Mouse (Mus musculus): ENCODE measurements around the gene Sbf2. TPM values are rescaled to one million over a fixed set of nuclear protein-coding genes. Genes with fewer than 3 reads are reported as not detected.

Sbf2 gene
- total and polyA plus RNA-seq, 2 experiments: 7.2 to 19.6 TPM

- no peaks in the 10 kb centered on the region for H3K27me3 ChIP-seq (ENCODE audit: control insufficient read depth, insufficient read depth, low read length)
- H3K4me1 ChIP-seq (ENCODE audit: control insufficient read depth, insufficient read depth, low read length): peaks cover 2% of the 10 kb centered on the region; the same call in 1 of the 2 replicates
- no peak overlapping the region for H3K9ac ChIP-seq (ENCODE audit: low read depth, low read length)
- DNase-seq (ENCODE audit: extremely low read depth, low read depth, low spot score): peak; percentile 32
- peaks cover 2% of the 10 kb centered on the region; the same call in 1 of the 2 replicates for H3K36me3 ChIP-seq (ENCODE audit: control insufficient read depth, insufficient read depth, low read length)
- TF ChIP-seq CTCF (IDR thresholded peaks at IDR 0.05; ENCODE audit: low read depth, low read length) (peak; percentile 93), POLR2A (IDR thresholded peaks at IDR 0.05; ENCODE audit: extremely low read depth, insufficient read depth, low read length) (no peak)
- 8% methylated on average over 12 of the region's 12 CpGs for WGBS
- H3K4me3 ChIP-seq (ENCODE audit: insufficient read depth, low read depth, low read length): no peak overlapping the region
- H3K27ac ChIP-seq (replicated peaks; ENCODE audit: insufficient read depth, low read depth, low read length): no peak overlapping the region
- no peaks in the 10 kb centered on the region for H3K79me2 ChIP-seq (ENCODE audit: control insufficient read depth, insufficient read depth, low read length)
Measured at GRCm38 (mm10) chr7:110286838-110287475, 327.8 kb downstream of the Sbf2 start.

GRCm38 (mm10) chr7:110286198-110286732 lies 328.5 kb downstream of the Sbf2 start:
- no peak overlapping the region for H3K4me3 ChIP-seq (ENCODE audit: insufficient read depth, low read depth, low read length)
- TF ChIP-seq CTCF (IDR thresholded peaks at IDR 0.05; ENCODE audit: low read depth, low read length) (no peak), POLR2A (IDR thresholded peaks at IDR 0.05; ENCODE audit: extremely low read depth, insufficient read depth, low read length) (no peak)
- DNase-seq (ENCODE audit: extremely low read depth, low read depth, low spot score): no peak
- no peaks in the 10 kb centered on the region for H3K27me3 ChIP-seq (ENCODE audit: control insufficient read depth, insufficient read depth, low read length)
- peaks cover 3% of the 10 kb centered on the region for H3K36me3 ChIP-seq (ENCODE audit: control insufficient read depth, insufficient read depth, low read length)
- peaks cover 2% of the 10 kb centered on the region; the same call in 1 of the 2 replicates for H3K4me1 ChIP-seq (ENCODE audit: control insufficient read depth, insufficient read depth, low read length)
- 85% methylated on average over 8 of the region's 8 CpGs for WGBS
- H3K27ac ChIP-seq (replicated peaks; ENCODE audit: insufficient read depth, low read depth, low read length): no peak overlapping the region
- H3K79me2 ChIP-seq (ENCODE audit: control insufficient read depth, insufficient read depth, low read length): no peaks in the 10 kb centered on the region
- no peak overlapping the region for H3K9ac ChIP-seq (ENCODE audit: low read depth, low read length)

- Histone ChIP-seq H3K9ac (ENCODE audit: low read depth, low read length) (no peak overlapping the region), H3K27me3 (ENCODE audit: control insufficient read depth, insufficient read depth, low read length) (no peaks in the 10 kb centered on the region), H3K27ac (replicated peaks; ENCODE audit: insufficient read depth, low read depth, low read length) (no peak overlapping the region), H3K36me3 (ENCODE audit: control insufficient read depth, insufficient read depth, low read length) (peaks cover 3% of the 10 kb centered on the region), H3K4me3 (ENCODE audit: insufficient read depth, low read depth, low read length) (no peak overlapping the region), H3K4me1 (ENCODE audit: control insufficient read depth, insufficient read depth, low read length) (peaks cover 2% of the 10 kb centered on the region; the same call in 1 of the 2 replicates), H3K79me2 (ENCODE audit: control insufficient read depth, insufficient read depth, low read length) (no peaks in the 10 kb centered on the region)
- TF ChIP-seq POLR2A (IDR thresholded peaks at IDR 0.05; ENCODE audit: extremely low read depth, insufficient read depth, low read length) (no peak), CTCF (IDR thresholded peaks at IDR 0.05; ENCODE audit: low read depth, low read length) (no peak)
- no peak for DNase-seq (ENCODE audit: extremely low read depth, low read depth, low spot score)
- WGBS: 85% methylated on average over 3 of the region's 3 CpGs
Measured at GRCm38 (mm10) chr7:110285849-110286151, 328.9 kb downstream of the Sbf2 start.

- no peak for TF ChIP-seq CTCF (IDR thresholded peaks at IDR 0.05; ENCODE audit: low read depth, low read length)
- TF ChIP-seq POLR2A (IDR thresholded peaks at IDR 0.05; ENCODE audit: extremely low read depth, insufficient read depth, low read length): no peak
- H3K4me1 ChIP-seq (ENCODE audit: control insufficient read depth, insufficient read depth, low read length): peaks cover 2% of the 10 kb centered on the region; the same call in 1 of the 2 replicates
- DNase-seq (ENCODE audit: extremely low read depth, low read depth, low spot score): no peak
- WGBS: 93% methylated on average over 12 of the region's 12 CpGs
- H3K27ac ChIP-seq (replicated peaks; ENCODE audit: insufficient read depth, low read depth, low read length): no peak overlapping the region
- no peak overlapping the region for H3K4me3 ChIP-seq (ENCODE audit: insufficient read depth, low read depth, low read length)
- H3K79me2 ChIP-seq (ENCODE audit: control insufficient read depth, insufficient read depth, low read length): no peaks in the 10 kb centered on the region
- H3K9ac ChIP-seq (ENCODE audit: low read depth, low read length): no peak overlapping the region
- H3K27me3 ChIP-seq (ENCODE audit: control insufficient read depth, insufficient read depth, low read length): no peaks in the 10 kb centered on the region
- peaks cover 4% of the 10 kb centered on the region for H3K36me3 ChIP-seq (ENCODE audit: control insufficient read depth, insufficient read depth, low read length)
Measured at GRCm38 (mm10) chr7:110285076-110285848, 329.5 kb downstream of the Sbf2 start.

GRCm38 (mm10) chr7:110283484-110284275 lies 331.0 kb downstream of the Sbf2 start:
- Histone ChIP-seq H3K27me3 (ENCODE audit: control insufficient read depth, insufficient read depth, low read length) (no peaks in the 10 kb centered on the region), H3K36me3 (ENCODE audit: control insufficient read depth, insufficient read depth, low read length) (peaks cover 5% of the 10 kb centered on the region), H3K9ac (ENCODE audit: low read depth, low read length) (no peak overlapping the region), H3K4me1 (ENCODE audit: control insufficient read depth, insufficient read depth, low read length) (peaks cover 2% of the 10 kb centered on the region; the same call in 1 of the 2 replicates), H3K79me2 (ENCODE audit: control insufficient read depth, insufficient read depth, low read length) (no peaks in the 10 kb centered on the region), H3K27ac (replicated peaks; ENCODE audit: insufficient read depth, low read depth, low read length) (no peak overlapping the region), H3K4me3 (ENCODE audit: insufficient read depth, low read depth, low read length) (no peak overlapping the region)
- 92% methylated on average over 6 of the region's 6 CpGs for WGBS
- DNase-seq (ENCODE audit: extremely low read depth, low read depth, low spot score): no peak
- TF ChIP-seq CTCF (IDR thresholded peaks at IDR 0.05; ENCODE audit: low read depth, low read length) (no peak), POLR2A (IDR thresholded peaks at IDR 0.05; ENCODE audit: extremely low read depth, insufficient read depth, low read length) (no peak)

Measured in liver, adult 2 months (tissue).